Mouse (Mus musculus): ENCODE results near the gene Ndst2.
A peak's percentile ranks its signal among the peaks of the same experiment; 100 is the strongest.

The Ndst2 gene

GRCm38 (mm10) chr14:20695761-20696520 is 38.4 kb downstream of the Ndst2 start:
- no peak for DNase-seq

- DNase-seq, result peak; percentile 90 to 93
Observed at GRCm38 (mm10) chr14:20694884-20695760, 39.2 kb downstream of the Ndst2 start, which contains the start of gene Fut11. Gene Fut11, plus strand, starts transcription at chr14:20694968.

DNA sequence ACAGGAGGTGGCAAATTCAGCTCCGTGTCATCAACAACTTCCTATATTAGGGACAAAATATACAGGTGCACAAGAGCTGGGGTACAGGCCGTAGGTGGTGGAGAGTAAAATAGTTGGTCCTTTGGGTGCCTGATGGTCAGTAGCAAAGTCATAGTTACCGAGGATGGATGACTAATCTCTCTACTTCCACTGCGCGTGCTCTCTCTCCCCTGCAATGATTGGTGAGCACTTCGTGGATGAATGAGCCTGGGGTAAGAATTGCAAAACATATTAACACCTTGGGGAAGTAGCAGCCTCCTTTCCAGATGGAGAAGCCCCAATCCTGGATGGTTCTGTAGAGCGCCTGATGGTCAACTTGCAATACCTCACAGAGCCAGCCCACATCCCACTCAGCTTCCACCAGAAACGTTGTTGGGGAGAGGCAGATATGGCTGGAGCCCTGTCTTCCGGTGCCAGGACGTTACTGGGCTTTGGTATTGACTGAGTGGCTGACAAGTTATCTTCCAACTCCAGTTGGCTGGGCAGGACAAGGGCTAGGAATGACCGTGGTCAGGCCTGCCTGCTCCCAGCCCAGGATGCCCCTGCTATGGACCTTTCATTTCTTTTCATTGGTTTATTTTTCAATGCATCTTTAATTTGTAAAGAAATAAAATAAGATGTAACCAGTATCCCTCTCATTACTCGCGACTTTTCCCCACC is 40.0 kb downstream of the Ndst2 start:
- peak in 1 of 2 experiments; percentile 36 for DNase-seq

- no peak for DNase-seq
Observed at GRCm38 (mm10) chr14:20693589-20694101, 40.7 kb downstream of the Ndst2 start.

DNA sequence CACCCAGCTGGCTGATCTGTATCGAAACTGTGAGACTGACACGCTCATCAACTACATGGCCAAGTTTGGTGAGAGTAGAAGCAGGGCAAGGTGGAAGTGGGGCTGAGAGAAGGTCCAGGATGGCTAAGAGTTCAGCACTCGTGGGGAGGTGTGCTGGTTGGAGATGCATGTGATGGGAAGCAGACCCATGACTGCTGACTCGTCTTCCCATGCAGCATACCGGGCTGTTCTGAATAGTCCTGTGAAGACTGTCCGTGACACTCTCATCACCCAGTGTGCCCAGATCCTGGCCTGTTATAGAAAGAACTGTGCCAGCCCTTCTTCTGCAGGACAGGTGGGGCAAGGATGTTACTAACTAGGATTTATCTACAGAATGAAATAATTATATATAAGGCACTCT is 42.6 kb downstream of the Ndst2 start:
- DNase-seq, result no peak

GRCm38 (mm10) chr14:20689009-20689408 is 45.4 kb downstream of the Ndst2 start:
- DNase-seq, result no peak

- DNase-seq, result no peak
Observed at GRCm38 (mm10) chr14:20686576-20686975, 47.8 kb downstream of the Ndst2 start.

GRCm38 (mm10) chr14:20682498-20682897 is 51.9 kb downstream of the Ndst2 start:
- DNase-seq, result peak in 1 of 2 experiments; percentile 22

GRCm38 (mm10) chr14:20681742-20682141 is 52.6 kb downstream of the Ndst2 start:
- no peak for DNase-seq

DNA sequence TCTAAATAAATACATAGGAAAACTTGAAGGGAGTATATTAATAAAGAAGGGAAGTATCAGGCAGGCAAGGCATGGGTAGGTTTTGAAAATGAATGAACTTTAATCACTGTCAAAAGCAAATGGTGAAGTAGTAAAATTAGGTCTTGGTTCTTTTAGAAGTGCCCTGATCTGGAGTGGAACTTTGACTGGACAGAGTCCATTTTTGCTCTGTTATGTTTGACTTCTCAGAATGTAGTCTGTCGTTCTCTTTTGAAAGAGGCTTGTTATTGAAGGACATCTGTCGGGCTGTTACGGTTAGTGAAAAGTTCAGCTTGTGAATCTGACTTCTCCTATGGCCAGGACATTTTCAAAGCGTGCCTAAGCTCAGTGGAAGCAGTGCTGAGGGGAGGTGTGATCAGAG is 56.5 kb downstream of the Ndst2 start:
- DNase-seq, result no peak

GRCm38 (mm10) chr14:20674064-20674833 is 60.1 kb downstream of the Ndst2 start, which contains the start of gene Sec24c:
Gene Sec24c, plus strand, starts transcription at chr14:20674308.
- DNase-seq, result peak; percentile 99

DNA sequence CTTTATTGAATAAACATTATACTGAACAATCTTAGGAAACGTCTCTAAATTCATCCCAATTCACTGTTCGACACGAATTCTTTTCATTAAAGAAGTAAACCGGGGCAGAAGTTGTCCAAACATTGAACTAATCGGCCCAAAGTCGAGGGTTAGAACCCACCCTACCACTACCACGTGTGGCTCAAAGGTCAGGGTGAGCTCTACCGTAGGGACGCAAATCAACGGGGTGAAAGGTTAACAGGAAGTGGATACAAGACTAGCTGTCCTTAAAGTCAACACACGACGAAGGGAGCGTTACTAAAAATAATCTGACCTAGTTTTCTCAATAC is 60.7 kb downstream of the Ndst2 start:
- no peak for DNase-seq
